Mouse (Mus musculus): ENCODE results near the gene Plekha6.
A peak's percentile ranks its signal among the peaks of the same experiment; 100 is the strongest.

DNA sequence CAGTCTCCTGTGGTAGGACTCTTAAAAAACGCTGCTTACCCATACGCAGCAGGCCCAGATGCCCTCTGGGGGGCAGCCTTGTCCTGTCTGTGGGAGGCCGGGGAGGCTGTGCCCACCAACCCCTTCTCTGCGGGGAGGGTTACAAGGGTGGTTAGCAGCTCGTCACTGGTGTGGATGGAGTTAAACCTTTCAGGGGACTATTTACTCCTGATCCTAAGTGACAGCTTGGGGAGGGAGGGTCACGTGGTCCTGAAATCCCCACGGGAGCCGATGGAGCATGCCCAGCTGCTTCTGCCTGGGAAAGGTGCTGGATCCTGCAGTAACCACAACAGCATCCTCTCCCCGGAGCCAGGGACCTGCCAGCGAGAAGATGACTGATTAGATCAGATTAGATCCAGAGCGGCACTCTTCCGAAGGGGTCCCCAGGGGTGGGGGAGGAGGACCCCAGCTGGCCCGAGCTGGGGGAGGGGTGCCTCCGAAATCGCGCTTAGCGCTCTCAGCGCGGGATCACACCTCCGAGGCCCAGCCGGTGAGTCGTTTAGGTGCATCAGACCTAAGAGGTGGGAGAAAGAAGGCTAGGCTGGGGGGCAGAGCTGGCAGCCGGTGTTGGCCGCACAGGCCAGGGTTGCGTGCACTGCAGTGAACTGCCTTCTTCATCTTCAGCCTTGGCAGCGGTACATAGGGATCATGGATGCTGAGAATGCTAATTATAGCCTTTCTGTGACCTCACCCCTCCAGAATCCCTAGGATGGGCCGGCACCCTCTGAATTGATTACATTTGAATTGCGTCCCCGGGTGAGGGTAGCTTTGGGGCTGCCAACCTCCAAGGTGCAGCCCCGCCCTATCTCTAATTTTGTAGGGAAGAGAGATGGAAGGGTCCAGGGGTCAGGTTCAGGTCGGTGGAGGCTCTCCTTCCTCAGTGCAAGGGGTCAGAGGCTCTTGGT lies 17.3 kb downstream of the Plekha6 start:
- 0 out of 2 replicates have a peak, but pooled peaks have one; percentile 6 for TF ChIP-seq CTCF (IDR thresholded peaks at IDR 0.05; ENCODE audit: low read depth, low read length)
- TF ChIP-seq GATA1 (IDR thresholded peaks at IDR 0.05; ENCODE audit: borderline replicate concordance, low read length), result no peak
- no peak for TF ChIP-seq TAL1 (conservative IDR thresholded peaks at IDR 0.05; ENCODE audit: low read depth, low read length)
- no peak for TF ChIP-seq POLR2AphosphoS5 (IDR thresholded peaks at IDR 0.05; ENCODE audit: insufficient replicate concordance, low read depth, low read length)

All from G1E (cell line).